Mouse (Mus musculus): ENCODE measurements around the gene Rad54l2. TPM values are rescaled to one million over a fixed set of nuclear protein-coding genes. Genes with fewer than 3 reads are reported as not detected.

Rad54l2 gene
- polyA plus RNA-seq, 1 experiment from 2014 or later = 9.5 TPM

GRCm38 (mm10) chr9:106739056-106739455, 49.9 kb downstream of the Rad54l2 start:
- 79% methylated on average over 1 of the region's 1 CpGs for WGBS
- Histone ChIP-seq H3K9me3 (replicated peaks) (no peaks in the 10 kb centered on the region; the same call in 1 of the 2 replicates), H3K9ac (no peak overlapping the region), H3K4me2 (replicated peaks) (no peak overlapping the region), H3K36me3 (no peaks in the 10 kb centered on the region; the same call in 1 of the 2 replicates), H3K4me1 (no peaks in the 10 kb centered on the region), H3K27ac (no peak overlapping the region), H3K27me3 (no peaks in the 10 kb centered on the region), H3K4me3 (no peak overlapping the region)
- no peak for ATAC-seq (ENCODE audit: low FRiP score)

GRCm38 (mm10) chr9:106738199-106738985, 50.6 kb downstream of the Rad54l2 start:
- no peak for ATAC-seq (ENCODE audit: low FRiP score)
- H3K4me1 ChIP-seq = no peaks in the 10 kb centered on the region
- H3K9ac ChIP-seq = no peak overlapping the region
- H3K27ac ChIP-seq = no peak overlapping the region
- H3K27me3 ChIP-seq = no peaks in the 10 kb centered on the region
- no peak overlapping the region for H3K4me2 ChIP-seq (replicated peaks)
- no peaks in the 10 kb centered on the region; the same call in 1 of the 2 replicates for H3K9me3 ChIP-seq (replicated peaks)
- WGBS = 96% methylated on average over 2 of the region's 2 CpGs
- no peak overlapping the region for H3K4me3 ChIP-seq
- H3K36me3 ChIP-seq = no peaks in the 10 kb centered on the region

- Histone ChIP-seq H3K9me3 (replicated peaks) (no peaks in the 10 kb centered on the region), H3K4me2 (replicated peaks) (no peak overlapping the region), H3K4me3 (no peak overlapping the region), H3K27me3 (no peaks in the 10 kb centered on the region), H3K4me1 (no peaks in the 10 kb centered on the region), H3K27ac (no peak overlapping the region), H3K9ac (no peak overlapping the region), H3K36me3 (no peaks in the 10 kb centered on the region)
- WGBS = 94% methylated on average over 2 of the region's 2 CpGs
- ATAC-seq (ENCODE audit: low FRiP score) = no peak
These were observed 55.3 kb downstream of the Rad54l2 start for GRCm38 (mm10) chr9:106733690-106734089.

GRCm38 (mm10) chr9:106729416-106729815, 59.6 kb downstream of the Rad54l2 start:
- Histone ChIP-seq H3K4me3 (no peak overlapping the region), H3K9me3 (replicated peaks) (no peaks in the 10 kb centered on the region), H3K4me2 (replicated peaks) (no peak overlapping the region), H3K4me1 (no peaks in the 10 kb centered on the region), H3K27me3 (no peaks in the 10 kb centered on the region), H3K27ac (no peak overlapping the region), H3K9ac (no peak overlapping the region), H3K36me3 (no peaks in the 10 kb centered on the region)
- no peak for ATAC-seq (ENCODE audit: low FRiP score)
- 94% methylated on average over 2 of the region's 2 CpGs for WGBS

- H3K27me3 ChIP-seq = no peaks in the 10 kb centered on the region
- H3K4me1 ChIP-seq = no peaks in the 10 kb centered on the region
- no peak overlapping the region for H3K4me3 ChIP-seq
- H3K36me3 ChIP-seq = peaks cover 7% of the 10 kb centered on the region; the same call in 1 of the 2 replicates
- no peak overlapping the region for H3K4me2 ChIP-seq (replicated peaks)
- no peaks in the 10 kb centered on the region for H3K9me3 ChIP-seq (replicated peaks)
- ATAC-seq (ENCODE audit: low FRiP score) = no peak
- WGBS = 88% methylated on average over 1 of the region's 1 CpGs
- no peak overlapping the region for H3K27ac ChIP-seq
- H3K9ac ChIP-seq = no peak overlapping the region
These were observed 62.1 kb downstream of the Rad54l2 start for GRCm38 (mm10) chr9:106726891-106727290.

DNA sequence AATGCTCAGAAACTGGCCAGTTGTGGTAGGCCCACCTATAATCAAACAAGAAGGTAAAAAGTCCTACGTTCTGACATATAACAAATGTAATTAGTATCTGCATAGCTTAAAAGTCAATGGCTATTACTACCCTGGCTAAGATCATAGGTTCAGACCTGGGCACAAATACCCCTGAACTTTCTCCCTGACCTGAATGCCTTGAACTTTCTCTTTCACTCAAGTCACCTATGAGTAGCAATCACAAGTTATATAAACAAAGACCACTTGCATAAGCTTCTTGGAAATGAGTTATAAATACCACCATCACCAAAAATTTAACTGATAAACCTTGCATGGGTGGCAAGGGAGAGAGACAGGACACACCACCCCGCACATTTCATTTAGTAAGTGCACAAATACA, 63.6 kb downstream of the Rad54l2 start:
- no peaks in the 10 kb centered on the region for H3K27me3 ChIP-seq
- H3K9ac ChIP-seq = no peak overlapping the region
- H3K4me3 ChIP-seq = no peak overlapping the region
- no peak overlapping the region for H3K27ac ChIP-seq
- 99% methylated on average over 2 of the region's 2 CpGs for whole genome bisulfite sequencing
- H3K36me3 ChIP-seq = peaks cover 13% of the 10 kb centered on the region
- no peak for ATAC-seq (ENCODE audit: low FRiP score)
- H3K9me3 ChIP-seq (replicated peaks) = no peaks in the 10 kb centered on the region
- H3K4me1 ChIP-seq = no peaks in the 10 kb centered on the region
- H3K4me2 ChIP-seq (replicated peaks) = no peak overlapping the region

GRCm38 (mm10) chr9:106724864-106725263, 64.1 kb downstream of the Rad54l2 start:
- no peak overlapping the region for H3K27ac ChIP-seq
- no peak overlapping the region for H3K4me3 ChIP-seq
- ATAC-seq (ENCODE audit: low FRiP score) = no peak
- no peaks in the 10 kb centered on the region for H3K4me1 ChIP-seq
- no peak overlapping the region for H3K4me2 ChIP-seq (replicated peaks)
- H3K36me3 ChIP-seq = peaks cover 19% of the 10 kb centered on the region
- 84% methylated on average over 1 of the region's 1 CpGs for WGBS
- no peak overlapping the region for H3K9ac ChIP-seq
- H3K27me3 ChIP-seq = no peaks in the 10 kb centered on the region
- H3K9me3 ChIP-seq (replicated peaks) = no peaks in the 10 kb centered on the region

- WGBS = 94% methylated on average over 4 of the region's 4 CpGs
- no peak overlapping the region for H3K9ac ChIP-seq
- no peaks in the 10 kb centered on the region for H3K9me3 ChIP-seq (replicated peaks)
- no peak overlapping the region for H3K4me2 ChIP-seq (replicated peaks)
- H3K4me3 ChIP-seq = no peak overlapping the region
- peaks cover 87% of the 10 kb centered on the region for H3K36me3 ChIP-seq
- ATAC-seq (ENCODE audit: low FRiP score) = no peak
- H3K4me1 ChIP-seq = no peaks in the 10 kb centered on the region
- no peaks in the 10 kb centered on the region for H3K27me3 ChIP-seq
- H3K27ac ChIP-seq = no peak overlapping the region
These were observed 72.3 kb downstream of the Rad54l2 start for GRCm38 (mm10) chr9:106716729-106717128.

GRCm38 (mm10) chr9:106716232-106716631, 72.8 kb downstream of the Rad54l2 start:
- H3K4me1 ChIP-seq = no peaks in the 10 kb centered on the region
- H3K4me2 ChIP-seq (replicated peaks) = no peak overlapping the region
- peaks cover 87% of the 10 kb centered on the region for H3K36me3 ChIP-seq
- H3K27me3 ChIP-seq = no peaks in the 10 kb centered on the region
- H3K9ac ChIP-seq = no peak overlapping the region
- no peak overlapping the region for H3K4me3 ChIP-seq
- H3K27ac ChIP-seq = no peak overlapping the region
- H3K9me3 ChIP-seq (replicated peaks) = no peaks in the 10 kb centered on the region
- no peak for ATAC-seq (ENCODE audit: low FRiP score)
- 98% methylated on average over 2 of the region's 2 CpGs for WGBS

GRCm38 (mm10) chr9:106712470-106712869, 76.5 kb downstream of the Rad54l2 start:
- no peak for ATAC-seq (ENCODE audit: low FRiP score)
- peaks cover 88% of the 10 kb centered on the region for H3K36me3 ChIP-seq

GRCm38 (mm10) chr9:106692973-106693481, 96.0 kb downstream of the Rad54l2 start:
- H3K4me1 ChIP-seq = no peaks in the 10 kb centered on the region
- H3K9me3 ChIP-seq (replicated peaks) = no peaks in the 10 kb centered on the region
- peaks cover 49% of the 10 kb centered on the region for H3K36me3 ChIP-seq
- WGBS = 91% methylated on average over 11 of the region's 11 CpGs
- no peaks in the 10 kb centered on the region for H3K27me3 ChIP-seq
- no peak overlapping the region for H3K4me2 ChIP-seq (replicated peaks)
- no peak for ATAC-seq (ENCODE audit: low FRiP score)
- H3K4me3 ChIP-seq = no peak overlapping the region
- H3K27ac ChIP-seq = no peak overlapping the region
- no peak overlapping the region for H3K9ac ChIP-seq

More at GRCm38 (mm10) chr9:106712470-106712869, 76.5 kb downstream of the Rad54l2 start:
- Histone ChIP-seq H3K27ac (no peak overlapping the region), H3K9ac (no peak overlapping the region), H3K4me3 (no peak overlapping the region), H3K4me1 (no peaks in the 10 kb centered on the region), H3K9me3 (replicated peaks) (no peaks in the 10 kb centered on the region), H3K27me3 (no peaks in the 10 kb centered on the region), H3K4me2 (replicated peaks) (no peak overlapping the region)
- 96% methylated on average over 2 of the region's 2 CpGs for WGBS

DNA sequence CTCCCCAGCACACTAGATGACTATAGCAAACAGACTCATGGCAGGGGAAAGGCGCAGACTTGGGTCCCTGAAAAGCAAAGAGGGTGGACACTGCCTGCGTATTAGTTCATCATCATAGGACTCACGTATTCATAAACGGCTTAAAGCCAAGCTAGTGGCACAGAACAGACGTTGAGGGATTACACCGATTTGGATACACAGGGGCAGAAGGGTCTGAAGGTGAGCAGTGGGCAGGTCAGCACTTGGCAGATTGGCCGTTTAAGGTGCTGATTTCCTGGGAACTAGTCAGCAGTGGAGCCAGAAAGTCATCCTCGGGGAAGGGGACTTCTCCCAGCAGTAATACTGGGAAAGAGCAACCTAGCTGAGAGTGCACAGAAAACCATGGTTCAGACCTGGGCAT, 100.2 kb downstream of the Rad54l2 start:
- Histone ChIP-seq H3K27me3 (no peaks in the 10 kb centered on the region), H3K4me1 (peaks cover 18% of the 10 kb centered on the region), H3K27ac (no peak overlapping the region), H3K36me3 (peaks cover 18% of the 10 kb centered on the region), H3K4me2 (replicated peaks) (no peak overlapping the region), H3K9ac (no peak overlapping the region), H3K4me3 (no peak overlapping the region), H3K9me3 (replicated peaks) (no peaks in the 10 kb centered on the region)
- WGBS = 86% methylated on average over 8 of the region's 8 CpGs
- ATAC-seq (ENCODE audit: low FRiP score) = no peak

All from hindbrain, embryonic 12.5 days (tissue).